8 mouse cellular contexts compared by ENCODE assay signal in the genomic region with DNA sequence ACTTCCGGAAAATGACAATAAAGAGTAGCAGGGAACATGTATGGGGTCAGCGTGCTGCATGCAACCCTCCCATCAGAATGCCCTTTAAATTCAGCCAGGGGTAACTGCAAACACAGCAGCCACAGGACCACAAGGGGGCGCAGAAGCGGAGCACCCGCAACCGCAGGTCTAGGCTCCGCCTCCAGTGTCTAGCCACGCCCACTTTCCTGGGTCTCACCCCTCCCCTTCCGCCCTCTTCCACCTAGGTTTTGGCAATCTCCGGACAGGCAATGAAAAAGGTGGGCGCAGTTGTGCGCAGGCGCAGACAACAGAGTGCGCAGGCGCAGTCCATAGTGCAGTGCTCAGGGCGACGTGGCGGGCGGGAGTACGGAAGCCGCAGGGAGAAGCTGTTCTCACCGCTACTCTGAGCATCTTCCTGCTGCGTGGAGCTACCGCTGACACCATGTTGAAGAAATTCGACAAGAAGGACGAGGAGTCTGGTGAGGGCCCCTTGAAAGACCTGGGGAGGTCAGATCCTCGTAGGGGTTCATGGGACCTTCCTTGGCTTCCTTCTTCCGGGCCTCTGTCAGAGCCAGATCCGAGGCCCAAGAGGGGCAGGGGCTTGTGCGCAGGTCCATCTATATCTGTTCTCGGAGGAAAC. TPM values are rescaled to one million over a fixed set of nuclear protein-coding genes. Genes with fewer than 3 reads are reported as not detected.
DNase-seq lines count a peak whose midpoint lies in the region; ATAC-seq and TF ChIP-seq lines count a peak whose summit lies in the region.

Gene Copg1 (plus strand): TSS at position 221 of the 640 bp plus-strand sequence.

- H3K9me3 ChIP-seq in hindbrain, embryonic 10.5 days, result no peaks in the 10 kb centered on the region
- no peaks in the 10 kb centered on the region for H3K9me3 ChIP-seq in lung, postnatal 0 days (ENCODE audit: low read length)

- H3K27me3 ChIP-seq in hindbrain, embryonic 10.5 days (ENCODE audit: insufficient read depth, poor library complexity, severe bottlenecking), result no peaks in the 10 kb centered on the region
- no peaks in the 10 kb centered on the region for H3K27me3 ChIP-seq in lung, postnatal 0 days (replicated peaks; ENCODE audit: insufficient read depth, low read length)

- peak within 1 kb of the TSS; percentile 86 for H3K27ac ChIP-seq in hindbrain, embryonic 10.5 days
- H3K27ac ChIP-seq in lung, postnatal 0 days (ENCODE audit: low read length), result peak within 1 kb of the TSS; percentile 62

- WGBS in hindbrain, embryonic 10.5 days, result under 1% methylated on average over 31 of the region's 31 CpGs
- 2% methylated on average over 31 of the region's 31 CpGs for WGBS in lung, postnatal 0 days

- peaks cover 35% of the 10 kb centered on the region for H3K36me3 ChIP-seq in hindbrain, embryonic 10.5 days
- peaks cover 29% of the 10 kb centered on the region; the same call in 1 of the 2 replicates for H3K36me3 ChIP-seq in lung, postnatal 0 days (ENCODE audit: insufficient read depth, low read length)

- peaks cover 17% of the 10 kb centered on the region for H3K4me1 ChIP-seq in hindbrain, embryonic 10.5 days (replicated peaks)
- peaks cover 6% of the 10 kb centered on the region; the same call in 1 of the 2 replicates for H3K4me1 ChIP-seq in lung, postnatal 0 days (ENCODE audit: insufficient read depth, low read depth, low read length)

- H3K4me2 ChIP-seq in lung, postnatal 0 days (replicated peaks; ENCODE audit: low read depth, low read length), result peak within 1 kb of the TSS; percentile 78

- ATAC-seq in frontal cortex, adult (ENCODE audit: low TSS enrichment), result peak; percentile 82
- ATAC-seq in lung, postnatal 0 days, result peak; percentile 96

- peak; percentile 95 for TF ChIP-seq CTCF in lung, postnatal 0 days (IDR thresholded peaks at IDR 0.05)

- peak within 1 kb of the TSS; percentile 83 for H3K4me3 ChIP-seq in hindbrain, embryonic 10.5 days
- H3K4me3 ChIP-seq in lung, postnatal 0 days (ENCODE audit: low read depth, low read length), result peak within 1 kb of the TSS; percentile 62

- no peak for TF ChIP-seq EP300 in lung, postnatal 0 days (IDR thresholded peaks at IDR 0.05)

- H3K9ac ChIP-seq in lung, postnatal 0 days (replicated peaks; ENCODE audit: low read depth), result peak within 1 kb of the TSS; percentile 66

- peak; percentile 99 for DNase-seq in MN1 (ENCODE audit: low spot score)
- peak; percentile 100 for DNase-seq in cerebellum, adult 9-10 months
- peak; percentile 100 for DNase-seq in hindbrain, embryonic 10.5 days (ENCODE audit: low spot score)
- peak; percentile 99 for DNase-seq in layer of hippocampus, adult 9-11 months
- DNase-seq in lung, postnatal 0 days (ENCODE audit: low spot score), result peak; percentile 98
- DNase-seq in ovary, postnatal 14 days (ENCODE audit: low spot score), result peak; percentile 100
- peak; percentile 100 for DNase-seq in thymus, postnatal 14 days

RNA-seq across cellular contexts. Expression of gene Copg1, which starts in this region (rescaled TPM):
- 155 and 159 TPM in 2 replicates for polyA plus RNA-seq in hindbrain, embryonic 10.5 days (2016; fragmentation: Nextera tagmentation; extraction: Ambion mirVana)
- 72.2 and 75.4 TPM in 2 replicates for polyA plus RNA-seq in lung, postnatal 0 days (2015; fragmentation: Nextera tagmentation; extraction: Ambion mirVana)

Comparison
In these comparisons a context has a peak if more than half of its experiments do, and no peak if none do; other contexts are left out.
1. Peak in every context shown above with its lines: DNase-seq, ATAC-seq, H3K4me3 ChIP-seq and H3K27ac ChIP-seq.